In genomic region chr6:83124851-83125312, GRCm38 (mm10) we compare ENCODE assay signal across 8 mouse cellular contexts. TPM values are rescaled to one million over a fixed set of nuclear protein-coding genes. Genes with fewer than 3 reads are reported as not detected.
DNase-seq lines count a peak whose midpoint lies in the region; ATAC-seq and TF ChIP-seq lines count a peak whose summit lies in the region.

No protein-coding gene starts in this region.

- H3K36me3 ChIP-seq in G1E (replicated peaks), result peaks cover 25% of the 10 kb centered on the region
- no peaks in the 10 kb centered on the region for H3K36me3 ChIP-seq in forebrain, embryonic 16.5 days (ENCODE audit: control insufficient read depth, insufficient read depth)
- no peaks in the 10 kb centered on the region for H3K36me3 ChIP-seq in lung, embryonic 16.5 days (ENCODE audit: control insufficient read depth, insufficient read depth, low read length)

- DNase-seq in G1E (ENCODE audit: low spot score), result peak; percentile 57
- DNase-seq in cerebellum, adult 18-20 months, result peak; percentile 84 to 85
- peak; percentile 94 for DNase-seq in heart, postnatal 4 days
- peak; percentile 91 for DNase-seq in layer of hippocampus, adult 9-10 months (ENCODE audit: low spot score)
- DNase-seq in ovary, postnatal 10 days (ENCODE audit: low spot score), result peak; percentile 79
- peak; percentile 84 to 91 for DNase-seq in thymus, postnatal 10 days (ENCODE audit: low spot score in 2 of 2)

- H3K4me3 ChIP-seq in G1E (ENCODE audit: low read depth, low read length), result peak overlapping the region; percentile 77
- H3K4me3 ChIP-seq in forebrain, embryonic 16.5 days (replicated peaks; ENCODE audit: low read length), result peak overlapping the region; percentile 87
- peak overlapping the region; percentile 88 for H3K4me3 ChIP-seq in lung, embryonic 16.5 days (ENCODE audit: low read length)

- no peaks in the 10 kb centered on the region for H3K27me3 ChIP-seq in G1E (ENCODE audit: insufficient read depth, low read length)
- H3K27me3 ChIP-seq in forebrain, embryonic 16.5 days (replicated peaks; ENCODE audit: control insufficient read depth, insufficient read depth, low read length), result no peaks in the 10 kb centered on the region
- no peaks in the 10 kb centered on the region for H3K27me3 ChIP-seq in lung, embryonic 16.5 days (ENCODE audit: control insufficient read depth, insufficient read depth, low read depth, low read length)

- ATAC-seq in G1E (ENCODE audit: extremely low read depth, insufficient number of reproducible peaks, low FRiP score, poor library complexity, severe bottlenecking), result no peak
- ATAC-seq in forebrain, embryonic 16.5 days, result peak; percentile 26
- peak; percentile 31 for ATAC-seq in lung, embryonic 16.5 days (ENCODE audit: low read depth)

- no peaks in the 10 kb centered on the region for H3K9me3 ChIP-seq in G1E (replicated peaks)
- no peaks in the 10 kb centered on the region for H3K9me3 ChIP-seq in forebrain, embryonic 16.5 days (ENCODE audit: control insufficient read depth, low read length)
- no peaks in the 10 kb centered on the region for H3K9me3 ChIP-seq in lung, embryonic 16.5 days (ENCODE audit: control insufficient read depth, low read length)

- TF ChIP-seq CTCF in G1E (IDR thresholded peaks at IDR 0.05; ENCODE audit: low read depth, low read length), result no peak

- H3K4me2 ChIP-seq in forebrain, embryonic 16.5 days (ENCODE audit: low read length), result peak overlapping the region; percentile 82
- H3K4me2 ChIP-seq in lung, embryonic 16.5 days (ENCODE audit: low read depth, low read length), result peak overlapping the region; percentile 94

- peak overlapping the region; percentile 75 for H3K9ac ChIP-seq in forebrain, embryonic 16.5 days (replicated peaks; ENCODE audit: low read depth, low read length)
- H3K9ac ChIP-seq in lung, embryonic 16.5 days (ENCODE audit: low read length), result peak overlapping the region; percentile 89

- peaks cover 50% of the 10 kb centered on the region for H3K4me1 ChIP-seq in G1E (ENCODE audit: insufficient read depth, low read depth, low read length)
- peaks cover 31% of the 10 kb centered on the region for H3K4me1 ChIP-seq in forebrain, embryonic 16.5 days (replicated peaks; ENCODE audit: control insufficient read depth, insufficient read depth, low read length)
- peaks cover 24% of the 10 kb centered on the region for H3K4me1 ChIP-seq in lung, embryonic 16.5 days (replicated peaks; ENCODE audit: control insufficient read depth, insufficient read depth, low read length)

- H3K27ac ChIP-seq in forebrain, embryonic 16.5 days (ENCODE audit: low read length), result peak overlapping the region; percentile 65
- peak overlapping the region; percentile 80 for H3K27ac ChIP-seq in lung, embryonic 16.5 days (ENCODE audit: low read length)

- under 1% methylated on average over 30 of the region's 30 CpGs for WGBS in forebrain, embryonic 16.5 days
- under 1% methylated on average over 30 of the region's 30 CpGs for WGBS in lung, embryonic 16.5 days

RNA-seq across cellular contexts. Expression of gene Ino80b, which starts 0.3 kb away (rescaled TPM):
- total RNA-seq in G1E (2014; fragmentation: Nextera tagmentation) (19.7 and 20.5 TPM in 2 replicates), G1E (2017) (21.1 and 27.1 TPM in 2 replicates)
- polyA plus RNA-seq in G1E (2012), result 121 and 171 TPM in 2 replicates
- polyA plus RNA-seq in forebrain, embryonic 16.5 days (2015; fragmentation: Nextera tagmentation; extraction: Ambion mirVana), result 11.4 and 14.4 TPM in 2 replicates
- total RNA-seq in heart, postnatal 4 days (2021), result 10 to 100 TPM; 14.9 to 17.4 TPM
- 13.7 and 14.5 TPM in 2 replicates for polyA plus RNA-seq in lung, embryonic 16.5 days (2015; fragmentation: Nextera tagmentation; extraction: Ambion mirVana)

RNA-seq across cellular contexts. Expression of gene Wbp1, which starts 3.5 kb away (rescaled TPM):
- total RNA-seq in G1E (2014; fragmentation: Nextera tagmentation), result 30.8 and 49.1 TPM in 2 replicates
- total RNA-seq in G1E (2017), result 94.7 and 104 TPM in 2 replicates
- 32.3 and 47.9 TPM in 2 replicates for polyA plus RNA-seq in G1E (2012)
- 209 and 228 TPM in 2 replicates for polyA plus RNA-seq in forebrain, embryonic 16.5 days (2015; fragmentation: Nextera tagmentation; extraction: Ambion mirVana)
- 10 to 100 TPM; 80.4 to 86.8 TPM for total RNA-seq in heart, postnatal 4 days (2021)
- polyA plus RNA-seq in lung, embryonic 16.5 days (2015; fragmentation: Nextera tagmentation; extraction: Ambion mirVana), result 109 and 111 TPM in 2 replicates

RNA-seq across cellular contexts. Expression of gene Mogs, which starts 9.6 kb away (rescaled TPM):
- total RNA-seq in G1E (2014; fragmentation: Nextera tagmentation) (26.5 and 28.3 TPM in 2 replicates), G1E (2017) (44.6 and 47.7 TPM in 2 replicates)
- 104 and 116 TPM in 2 replicates for polyA plus RNA-seq in G1E (2012)
- 21.8 and 22.6 TPM in 2 replicates for polyA plus RNA-seq in forebrain, embryonic 16.5 days (2015; fragmentation: Nextera tagmentation; extraction: Ambion mirVana)
- total RNA-seq in heart, postnatal 4 days (2021), result 10 to 100 TPM; 11.3 to 12.3 TPM
- polyA plus RNA-seq in lung, embryonic 16.5 days (2015; fragmentation: Nextera tagmentation; extraction: Ambion mirVana), result 9.0 and 13.7 TPM in 2 replicates

RNA-seq across cellular contexts. Expression of gene Rtkn, which starts 10.4 kb away (rescaled TPM):
- total RNA-seq in G1E (2014; fragmentation: Nextera tagmentation), result 6.8 and 7.6 TPM in 2 replicates
- total RNA-seq in G1E (2017), result 4.0 and 4.9 TPM in 2 replicates
- 34.2 and 48.4 TPM in 2 replicates for polyA plus RNA-seq in G1E (2012)
- 6.9 and 7.4 TPM in 2 replicates for polyA plus RNA-seq in forebrain, embryonic 16.5 days (2015; fragmentation: Nextera tagmentation; extraction: Ambion mirVana)
- total RNA-seq in heart, postnatal 4 days (2021), result 10 to 100 TPM; 11.7 to 13.1 TPM
- 44.4 and 47.5 TPM in 2 replicates for polyA plus RNA-seq in lung, embryonic 16.5 days (2015; fragmentation: Nextera tagmentation; extraction: Ambion mirVana)

RNA-seq across cellular contexts. Expression of gene Mrpl53, which starts 16.0 kb away (rescaled TPM):
- total RNA-seq in G1E (2014; fragmentation: Nextera tagmentation) (17.5 and 22.1 TPM in 2 replicates), G1E (2017) (28.5 and 32.5 TPM in 2 replicates)
- polyA plus RNA-seq in G1E (2012), result 43.2 and 51.2 TPM in 2 replicates
- 109 and 122 TPM in 2 replicates for polyA plus RNA-seq in forebrain, embryonic 16.5 days (2015; fragmentation: Nextera tagmentation; extraction: Ambion mirVana)
- 100 to 1,000 TPM; 105 to 120 TPM for total RNA-seq in heart, postnatal 4 days (2021)
- 137 and 138 TPM in 2 replicates for polyA plus RNA-seq in lung, embryonic 16.5 days (2015; fragmentation: Nextera tagmentation; extraction: Ambion mirVana)
